Mouse (Mus musculus) v-Abl transformed pro-B cells (cell line): ENCODE data around the gene Cd5l.
"Not testable (repeated sequence)": the region's sequence is repeated elsewhere in the genome, so short reads cannot be mapped to it uniquely, and the experiment has no call there.

Experiments
- in situ Hi-C, 2 experiments: fragments of 400-800 bp; cut with MboI; formaldehyde crosslinking; loops; one replicate each; pipeline ENCODE4 v1.15.1; 2025; ENCODE audit not compliant: unreplicated experiment in 2 of 2

Gene Cd5l

DNA sequence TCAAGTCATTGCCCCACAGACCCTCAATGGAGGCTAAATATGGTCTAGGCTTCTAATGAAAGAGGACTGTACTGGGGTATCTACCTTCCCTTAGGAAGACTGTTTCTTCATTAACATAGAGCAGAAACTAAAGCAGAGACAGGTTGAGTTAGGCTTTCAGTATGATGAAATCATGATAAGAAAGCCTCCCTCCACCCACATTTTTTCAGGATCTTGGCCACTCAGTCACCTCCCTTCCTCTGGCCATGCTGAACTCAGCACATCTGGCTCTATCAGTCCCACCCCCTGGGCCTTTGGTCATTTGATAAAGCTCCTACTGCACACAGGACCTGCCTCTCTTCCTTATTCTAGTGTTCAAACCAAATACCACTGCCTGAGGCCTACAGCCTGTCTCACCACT lies at the start of gene Cd5l:
Gene Cd5l, plus strand, starts transcription at position 301 of the 400 bp plus-strand sequence.
- in situ Hi-C loops = no loop called here

DNA sequence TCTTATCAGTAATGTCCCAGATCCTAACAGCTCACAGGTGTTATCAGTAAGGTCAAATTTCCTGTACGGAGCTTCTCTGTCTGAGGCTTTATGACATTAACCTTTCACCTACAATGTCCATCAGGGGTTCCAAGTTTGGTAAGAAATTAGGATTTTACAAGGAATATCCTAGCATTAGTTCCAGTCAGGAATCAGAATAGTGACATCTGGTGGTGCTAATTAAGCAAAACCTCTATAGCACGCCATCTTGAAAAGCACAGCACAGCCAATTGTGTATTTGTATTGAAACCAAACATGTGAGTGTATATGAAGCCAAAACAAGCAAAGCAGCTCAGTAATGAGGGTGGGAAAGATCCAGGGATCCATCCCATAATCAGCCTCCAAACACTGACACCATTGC lies 47.8 kb upstream of the Cd5l start:
- in situ Hi-C loops = no loop called here

DNA sequence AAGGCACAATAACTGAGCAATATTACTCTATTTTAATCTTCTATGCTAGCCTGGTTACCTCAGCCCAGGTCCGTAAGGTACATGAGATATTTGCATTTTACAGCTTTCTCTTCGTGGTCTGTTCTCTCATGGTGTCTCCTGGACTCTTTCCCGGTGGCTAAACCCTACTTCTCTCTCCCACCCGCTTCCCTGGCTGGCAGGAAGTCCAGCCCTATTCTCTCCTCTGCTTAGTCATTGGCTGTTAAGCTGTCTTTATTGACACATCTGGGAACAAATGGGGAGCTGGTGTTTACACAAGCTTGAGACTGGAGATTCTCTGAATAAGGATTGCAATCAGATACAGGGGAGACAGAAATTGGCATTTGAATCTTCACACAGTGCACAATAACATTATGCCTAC lies 35.1 kb upstream of the Cd5l start:
- in situ Hi-C loops = loop anchor here (5.0 kb wide), 4 partner anchors 75 to 245 kb away; no protein-coding TSS in a partner anchor

- in situ Hi-C loops = loop anchor here (5.0 kb wide), 4 partner anchors 76 to 244 kb away; no protein-coding TSS in a partner anchor
These were observed 33.9 kb upstream of the Cd5l start for GRCm38 (mm10) chr3:87323778-87324177.

DNA sequence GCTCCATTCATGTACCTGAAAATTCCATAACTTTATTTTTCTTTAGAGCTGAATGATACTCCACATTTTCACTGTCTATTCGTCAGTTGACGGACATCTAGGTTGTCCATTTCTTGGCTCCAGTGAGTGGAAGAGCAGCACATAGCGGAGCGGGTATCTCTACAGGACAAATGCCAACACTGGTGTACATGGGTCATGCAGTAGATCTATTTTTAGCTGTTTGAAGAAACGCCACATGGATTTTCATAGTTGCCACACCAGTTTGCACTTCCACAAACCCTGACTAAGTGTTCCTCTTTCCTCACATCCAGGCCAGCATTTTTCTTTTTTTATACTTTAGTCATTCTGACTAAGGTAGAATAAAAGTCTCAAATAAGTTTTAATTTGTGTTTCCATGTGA lies 19.8 kb upstream of the Cd5l start:
- in situ Hi-C loops = no loop called here

- in situ Hi-C loops = not testable (repeated sequence)
These were observed 6.7 kb upstream of the Cd5l start for GRCm38 (mm10) chr3:87350992-87351391.

GRCm38 (mm10) chr3:87359215-87359614 lies 1.5 kb downstream of the Cd5l start:
- in situ Hi-C loops = no loop called here

DNA sequence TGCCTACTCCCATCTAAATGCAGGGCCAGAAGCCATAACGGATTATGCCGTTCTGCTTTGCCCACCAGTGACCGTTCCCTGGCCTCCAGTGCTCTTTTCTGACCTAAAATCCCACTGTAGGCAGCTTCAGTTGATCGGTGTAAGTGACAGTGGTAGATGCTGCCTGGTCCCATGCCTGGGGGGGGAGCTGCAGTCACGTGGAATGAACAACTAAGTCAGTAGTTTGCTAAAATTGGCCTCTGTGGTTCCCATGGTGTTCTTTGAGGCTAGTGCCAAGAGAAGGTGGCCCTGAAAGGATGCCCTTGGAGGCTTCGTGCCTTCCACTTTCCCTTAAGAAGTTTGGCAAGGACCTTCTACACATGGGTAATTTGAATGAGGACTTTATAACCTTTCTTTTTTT lies 2.8 kb downstream of the Cd5l start:
- in situ Hi-C loops = no loop called here

GRCm38 (mm10) chr3:87365691-87366090 lies 8.0 kb downstream of the Cd5l start:
- in situ Hi-C loops = no loop called here

DNA sequence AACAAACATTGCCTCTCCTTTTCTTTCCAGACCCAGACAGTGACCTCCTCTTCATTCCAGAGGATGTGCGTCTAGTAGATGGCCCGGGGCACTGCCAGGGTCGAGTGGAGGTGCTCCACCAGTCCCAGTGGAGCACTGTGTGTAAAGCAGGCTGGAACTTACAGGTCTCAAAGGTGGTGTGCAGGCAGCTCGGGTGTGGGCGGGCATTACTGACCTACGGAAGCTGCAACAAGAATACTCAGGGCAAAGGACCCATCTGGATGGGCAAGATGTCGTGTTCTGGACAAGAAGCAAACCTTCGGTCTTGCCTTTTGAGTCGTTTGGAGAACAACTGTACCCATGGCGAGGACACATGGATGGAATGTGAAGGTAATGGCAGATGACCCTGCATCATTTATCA lies 9.8 kb downstream of the Cd5l start:
- in situ Hi-C loops = no loop called here

- in situ Hi-C loops = no loop called here
These were observed 11.5 kb downstream of the Cd5l start for GRCm38 (mm10) chr3:87369181-87369580.

DNA sequence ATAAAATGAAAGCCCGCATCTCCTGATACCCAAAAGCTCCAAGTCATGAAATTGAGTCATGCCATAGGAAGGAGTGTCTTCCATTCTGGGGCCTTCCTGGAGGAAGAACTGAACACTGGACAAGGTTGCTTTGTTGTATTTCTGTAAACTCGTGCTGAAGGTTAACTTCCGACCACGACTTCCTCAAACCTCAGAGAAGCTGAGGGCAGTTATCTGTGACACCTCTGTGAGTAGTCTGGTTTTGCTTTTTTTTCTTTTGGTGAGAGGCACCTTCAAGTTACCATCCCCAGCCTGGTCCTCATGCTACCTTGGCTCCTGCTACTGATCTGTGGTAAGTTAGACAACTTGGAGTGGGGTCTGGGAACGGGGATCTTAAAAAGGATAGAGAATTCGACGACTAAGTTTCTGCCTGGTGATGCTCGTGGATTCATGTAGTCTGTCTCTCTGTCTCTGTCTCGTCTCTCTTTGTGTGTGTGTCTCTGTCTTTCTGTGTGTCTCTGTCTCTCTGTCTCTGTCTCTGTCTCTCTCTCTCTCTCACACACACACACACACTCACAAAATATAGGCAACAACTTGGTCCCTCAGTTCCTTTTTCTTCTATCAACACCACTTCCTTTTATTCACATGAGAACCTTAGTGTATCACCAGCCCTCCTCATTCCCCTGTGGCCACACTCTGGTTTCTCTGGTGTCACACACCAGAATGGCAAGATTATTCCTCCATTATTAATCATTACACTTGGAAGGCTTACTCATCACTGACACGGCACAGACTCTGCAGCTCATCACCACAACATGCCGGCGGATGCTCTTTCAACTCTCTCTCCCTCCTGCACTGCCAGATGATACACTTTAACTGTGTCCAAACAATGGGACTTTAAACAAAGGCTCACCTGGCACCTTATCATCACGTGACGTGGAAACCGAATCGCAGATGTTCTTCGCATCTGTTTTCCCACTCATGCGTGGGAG lies 18.8 kb downstream of the Cd5l start, which contains the start of gene Fcrl1:
Gene Fcrl1, plus strand, starts transcription at position 193 of the 971 bp plus-strand sequence.
- in situ Hi-C loops = no loop called here

DNA sequence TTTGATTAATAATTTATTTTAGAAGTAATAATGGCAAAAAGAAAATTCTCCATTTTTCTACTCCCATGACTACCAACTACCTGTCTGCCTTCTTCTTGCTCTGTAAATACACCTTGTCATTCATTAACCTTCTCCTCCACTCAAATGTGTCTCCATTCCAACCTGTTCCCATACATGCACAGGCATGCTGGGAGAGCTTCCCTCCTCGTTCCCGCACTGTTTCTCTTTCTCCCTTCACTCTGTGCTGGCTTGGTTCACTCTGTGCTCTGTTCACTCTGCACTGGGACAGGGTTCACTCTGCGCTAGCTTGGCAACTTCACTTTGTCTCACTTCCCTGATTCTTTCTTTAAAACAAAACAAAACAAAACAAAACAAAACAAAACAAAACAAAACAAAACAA lies 19.5 kb downstream of the Cd5l start:
- in situ Hi-C loops = no loop called here

- in situ Hi-C loops = no loop called here
These were observed 20.0 kb downstream of the Cd5l start for GRCm38 (mm10) chr3:87377719-87378118.

GRCm38 (mm10) chr3:87379641-87380315 lies 22.1 kb downstream of the Cd5l start:
- in situ Hi-C loops = not testable (repeated sequence)

DNA sequence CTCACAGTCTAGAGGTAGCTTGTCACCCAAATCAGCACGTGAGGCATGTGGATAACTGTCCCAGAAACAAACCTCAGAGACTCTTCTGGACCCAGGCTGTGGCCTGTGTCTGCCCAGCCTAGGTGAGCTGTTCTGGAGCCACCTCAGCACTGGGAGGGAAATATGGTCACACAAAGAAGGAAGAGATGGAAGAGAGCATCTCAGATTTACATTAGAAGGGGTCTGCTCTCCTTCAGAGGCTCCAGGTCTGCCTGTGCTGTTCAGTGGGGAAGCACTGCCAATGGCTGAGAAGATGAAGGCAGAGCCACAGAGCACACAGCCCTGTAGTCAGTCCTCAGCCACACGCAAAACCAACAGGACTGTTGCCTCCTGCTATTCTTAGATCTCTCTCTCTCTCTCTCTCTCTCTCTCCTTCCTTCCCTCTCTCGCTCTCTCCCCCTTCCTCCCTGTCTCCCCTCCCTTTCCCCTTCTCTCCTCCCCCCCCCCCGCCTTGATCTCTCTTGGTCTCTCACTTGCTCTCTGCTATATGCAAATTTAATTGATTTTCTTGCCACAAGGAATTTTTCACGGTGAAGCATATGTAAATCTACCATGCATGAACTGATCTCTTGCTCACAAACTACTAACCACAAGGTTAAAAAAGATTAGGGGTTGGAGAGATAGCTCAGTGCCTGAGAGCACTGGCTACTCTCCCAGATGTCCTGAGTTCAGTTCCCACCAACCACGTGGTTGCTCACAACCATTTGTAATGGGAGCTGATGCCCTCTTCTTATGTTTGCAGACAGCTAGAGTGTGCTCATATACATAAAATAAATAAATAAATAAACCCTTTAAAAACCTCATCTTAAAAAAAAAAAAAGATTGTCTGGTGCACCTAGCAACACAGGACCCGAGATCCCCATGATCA lies 24.4 kb downstream of the Cd5l start:
- in situ Hi-C loops = no loop called here

- in situ Hi-C loops = no loop called here
These were observed 25.6 kb downstream of the Cd5l start for GRCm38 (mm10) chr3:87383308-87383707.

GRCm38 (mm10) chr3:87385105-87385504 lies 27.4 kb downstream of the Cd5l start:
- in situ Hi-C loops = no loop called here

DNA sequence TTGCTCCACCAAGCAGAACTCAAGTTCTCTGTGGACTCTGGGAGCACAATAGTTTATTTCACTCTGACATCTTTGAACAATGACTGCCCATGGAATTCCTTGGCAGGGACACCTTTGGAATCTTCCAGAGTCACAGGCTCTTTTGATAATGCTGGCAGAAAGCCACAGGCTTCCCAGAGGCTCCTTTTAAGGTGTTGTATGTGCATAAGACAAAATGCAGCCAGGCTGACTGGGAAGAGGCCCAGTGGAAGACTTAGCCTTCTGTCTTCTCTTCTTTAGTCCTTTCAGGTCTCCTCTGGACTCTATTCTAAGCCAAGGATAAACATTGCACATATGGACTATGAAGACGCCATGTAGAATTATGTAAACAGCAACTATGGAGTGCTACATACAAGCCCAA lies 33.3 kb downstream of the Cd5l start:
- in situ Hi-C loops = no loop called here

DNA sequence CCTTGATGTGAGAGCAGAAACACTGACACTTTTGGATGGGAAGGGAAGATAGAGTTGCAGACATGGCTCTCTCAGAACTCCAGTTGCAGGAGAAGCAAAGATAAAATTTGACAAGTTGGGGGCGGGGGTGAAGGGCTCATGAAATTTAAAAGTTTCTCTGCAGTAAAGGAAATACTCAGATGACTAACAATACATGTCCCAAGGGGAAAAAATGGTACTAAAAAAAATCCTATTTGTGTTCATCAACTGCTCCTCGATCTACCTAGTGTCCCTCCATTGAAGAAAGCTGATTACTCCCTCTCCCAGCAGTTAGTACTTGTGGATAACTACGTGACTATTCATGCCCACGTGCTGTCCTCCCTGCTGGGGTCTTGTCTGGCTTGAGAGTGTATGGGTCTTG lies 41.1 kb downstream of the Cd5l start:
- in situ Hi-C loops = no loop called here
